Mouse (Mus musculus) thymus, adult 2 months (tissue): ENCODE data around the gene Gkn3. TPM values are rescaled to one million over a fixed set of nuclear protein-coding genes. Genes with fewer than 3 reads are reported as not detected.

Source experiments
- DNase-seq: peaks from one replicate; pipeline ENCODE4 v3.0.0; 2021
- H3K27ac ChIP-seq: fragments of 200-500 bp; 2 replicates; pipeline ENCODE4 v1.5.1; 2012; ENCODE audit warnings: low read length, control low read depth; ENCODE audit not compliant: control insufficient read depth, insufficient read depth
- H3K27me3 ChIP-seq: fragments of 200-500 bp; 2 replicates; pipeline ENCODE4 v1.6.1; 2012; ENCODE audit warnings: mild to moderate bottlenecking, low read length, moderate library complexity, mixed read lengths; ENCODE audit not compliant: control insufficient read depth, insufficient read depth
- H3K36me3 ChIP-seq: fragments of 200-500 bp; 2 replicates; pipeline ENCODE4 v1.6.1; 2012; ENCODE audit warnings: mild to moderate bottlenecking, low read length, moderate library complexity; ENCODE audit not compliant: control insufficient read depth, insufficient read depth
- H3K4me1 ChIP-seq: fragments of 200-500 bp; replicated peaks from 2 replicates; pipeline ENCODE4 v1.6.1; 2012; ENCODE audit warnings: low read length; ENCODE audit not compliant: control insufficient read depth, insufficient read depth
- H3K4me3 ChIP-seq: fragments of 200-500 bp; 2 replicates; pipeline ENCODE4 v1.5.1; 2012; ENCODE audit warnings: mild to moderate bottlenecking, low read length, control low read depth, moderate library complexity; ENCODE audit not compliant: control insufficient read depth, insufficient read depth
- CTCF ChIP-seq: fragments of 200-500 bp; IDR thresholded peaks from 2 replicates; pipeline ENCODE4 v1.5.1; 2012; ENCODE audit warnings: mild to moderate bottlenecking, control low read depth, low read length, moderate library complexity, borderline replicate concordance; ENCODE audit not compliant: control insufficient read depth, poor library complexity, insufficient read depth; ENCODE audit errors: extremely low read depth
- POLR2A ChIP-seq: fragments of 200-500 bp; IDR thresholded peaks from 2 replicates; pipeline ENCODE4 v1.6.1; 2012; ENCODE audit warnings: mild to moderate bottlenecking, low read length, control low read depth, moderate library complexity; ENCODE audit not compliant: control insufficient read depth, poor library complexity, insufficient read depth; ENCODE audit errors: extremely low read depth
- WGBS: fragments of 180-500 bp; shearing (Covaris S2); methylation state at CpG from one replicate; pipeline ENCODE4 v1.1.7; 2018; 5-methylcytosine and 5-hydroxymethylcytosine counted together
- polyA plus RNA-seq: library from polyadenylated mRNA; depleted of rRNA; stranded (reverse); fragments of >200 nt; gene quantifications from 2 replicates; pipeline ENCODE4 v1.2.3, GENCODE M21; 2012; rRNA removed

Gkn3 gene
- polyA plus RNA-seq, 1 experiment: 0.69 TPM

GRCm38 (mm10) chr6:87335091-87335934 lies 53.4 kb downstream of the Gkn3 start, which contains the start of gene Antxr1:
Antxr1 (minus strand) TSS chr6:87335821.
- 1% methylated on average over 54 of the region's 54 CpGs for WGBS

GRCm38 (mm10) chr6:87334361-87335090 lies 54.2 kb downstream of the Gkn3 start:
- peaks cover 7% of the 10 kb centered on the region; the same call in 1 of the 2 replicates for H3K27me3 ChIP-seq
- H3K4me3 ChIP-seq: no peak overlapping the region
- peaks cover 5% of the 10 kb centered on the region for H3K4me1 ChIP-seq
- no peaks in the 10 kb centered on the region for H3K36me3 ChIP-seq
- H3K27ac ChIP-seq: no peak overlapping the region
- DNase-seq: no peak
- 54% methylated on average over 11 of the region's 11 CpGs for WGBS
- no peak for TF ChIP-seq POLR2A
- no peak for TF ChIP-seq CTCF

More at GRCm38 (mm10) chr6:87335091-87335934, 53.4 kb downstream of the Gkn3 start, which contains the start of gene Antxr1:
- H3K27ac ChIP-seq: no peak within 1 kb of the TSS
- peaks cover 5% of the 10 kb centered on the region for H3K4me1 ChIP-seq
- peaks cover 7% of the 10 kb centered on the region; the same call in 1 of the 2 replicates for H3K27me3 ChIP-seq
- no peak for TF ChIP-seq CTCF
- TF ChIP-seq POLR2A: no peak
- H3K36me3 ChIP-seq: no peaks in the 10 kb centered on the region
- DNase-seq: peak; percentile 30
- peak within 1 kb of the TSS; percentile 28 for H3K4me3 ChIP-seq

Other genes starting within 250 kb of the Gkn3 start
- gene Antxr1, start 53.1 kb downstream of the Gkn3 start, polyA plus RNA-seq: 3.7 and 4.0 TPM in 2 replicates
- 0.52 and 0.75 TPM in 2 replicates for gene Gkn1, start 38.0 kb downstream of the Gkn3 start, polyA plus RNA-seq
- gene Gkn2, start 15.6 kb downstream of the Gkn3 start, polyA plus RNA-seq: 0.40 TPM in 1 of 2 replicates, not detected in the other
- 0.08 and 4.8 TPM in 2 replicates for gene Bmp10, start 40.1 kb upstream of the Gkn3 start, polyA plus RNA-seq
- 17.2 TPM in 2 replicates for gene Arhgap25, start 144.3 kb upstream of the Gkn3 start, polyA plus RNA-seq
- 0.20 and 0.26 TPM in 2 replicates for gene Prokr1, start 201.8 kb upstream of the Gkn3 start, polyA plus RNA-seq